Mouse (Mus musculus) lung, postnatal 10 days (tissue): Measurements from ENCODE around the gene Rpp14.

Source experiments
- DNase-seq: peaks from one replicate; pipeline ENCODE4 v3.0.0; 2021

Gene Rpp14

GRCm38 (mm10) chr14:8062076-8062475 lies 18.1 kb upstream of the Rpp14 start:
- no peak for DNase-seq

GRCm38 (mm10) chr14:8062537-8063301 lies 17.4 kb upstream of the Rpp14 start:
- no peak for DNase-seq

GRCm38 (mm10) chr14:8063835-8064785 lies 16.1 kb upstream of the Rpp14 start:
- DNase-seq = no peak

- DNase-seq = peak; percentile 27
Observed at GRCm38 (mm10) chr14:8080718-8081117, 551 bp downstream of the Rpp14 start.

GRCm38 (mm10) chr14:8082949-8083348 lies 2.8 kb downstream of the Rpp14 start:
- DNase-seq = no peak

- no peak for DNase-seq
Observed at GRCm38 (mm10) chr14:8089016-8089415, 8.8 kb downstream of the Rpp14 start.

- DNase-seq = peak; percentile 27
Observed at GRCm38 (mm10) chr14:8092573-8092972, 12.4 kb downstream of the Rpp14 start.

GRCm38 (mm10) chr14:8093427-8093826 lies 13.3 kb downstream of the Rpp14 start:
- no peak for DNase-seq

GRCm38 (mm10) chr14:8094931-8095561 lies 14.9 kb downstream of the Rpp14 start:
- DNase-seq = peak; percentile 18

- DNase-seq = peak; percentile 55
Observed at GRCm38 (mm10) chr14:8095562-8095950, 15.4 kb downstream of the Rpp14 start.

- DNase-seq = peak; percentile 94
Observed at GRCm38 (mm10) chr14:8097978-8098686, 18.0 kb downstream of the Rpp14 start, which contains the start of gene Pxk. Gene Pxk (plus strand): TSS chr14:8098211.

- no peak for DNase-seq
Observed at GRCm38 (mm10) chr14:8098687-8098995, 18.5 kb downstream of the Rpp14 start.

- peak; percentile 17 for DNase-seq
Observed at GRCm38 (mm10) chr14:8099561-8100021, 19.4 kb downstream of the Rpp14 start.

GRCm38 (mm10) chr14:8101886-8102285 lies 21.7 kb downstream of the Rpp14 start:
- DNase-seq = no peak

- DNase-seq = no peak
Observed at GRCm38 (mm10) chr14:8102676-8103075, 22.5 kb downstream of the Rpp14 start.

- no peak for DNase-seq
Observed at GRCm38 (mm10) chr14:8108047-8108446, 27.9 kb downstream of the Rpp14 start.

- DNase-seq = no peak
Observed at GRCm38 (mm10) chr14:8108976-8109375, 28.8 kb downstream of the Rpp14 start.

GRCm38 (mm10) chr14:8111545-8111944 lies 31.4 kb downstream of the Rpp14 start:
- DNase-seq = no peak

- no peak for DNase-seq
Observed at GRCm38 (mm10) chr14:8112036-8112435, 31.9 kb downstream of the Rpp14 start.

GRCm38 (mm10) chr14:8113616-8114015 lies 33.4 kb downstream of the Rpp14 start:
- no peak for DNase-seq

- DNase-seq = no peak
Observed at GRCm38 (mm10) chr14:8114306-8114705, 34.1 kb downstream of the Rpp14 start.

- DNase-seq = no peak
Observed at GRCm38 (mm10) chr14:8114756-8115155, 34.6 kb downstream of the Rpp14 start.

- DNase-seq = no peak
Observed at GRCm38 (mm10) chr14:8115772-8116171, 35.6 kb downstream of the Rpp14 start.
